Mouse (Mus musculus) left cerebral cortex, adult 9 months (tissue): Measurements from ENCODE around the gene Abhd17a.

ENCODE experiments used
- DNase-seq, 2 experiments: peaks; one replicate each; pipeline ENCODE4 v3.0.0; 2022; ENCODE audit warnings: low spot score in 2 of 2

Abhd17a gene

GRCm38 (mm10) chr10:80577195-80578130, 12.7 kb downstream of the Abhd17a start, which contains the start of gene Klf16:
TSS of gene Klf16 (minus strand) at chr10:80577321.
- peak; percentile 93 to 96 for DNase-seq

- peak in 1 of 2 experiments; percentile 58 for DNase-seq
These were observed 13.6 kb downstream of the Abhd17a start for GRCm38 (mm10) chr10:80576351-80577194.

GRCm38 (mm10) chr10:80575925-80576324, 14.2 kb downstream of the Abhd17a start:
- no peak for DNase-seq

- no peak for DNase-seq
These were observed 15.2 kb downstream of the Abhd17a start for GRCm38 (mm10) chr10:80574896-80575295.

- peak in 1 of 2 experiments; percentile 58 for DNase-seq
These were observed 16.2 kb downstream of the Abhd17a start for GRCm38 (mm10) chr10:80573944-80574343.

GRCm38 (mm10) chr10:80572477-80572876, 17.7 kb downstream of the Abhd17a start:
- no peak for DNase-seq

- DNase-seq, result no peak
These were observed 19.0 kb downstream of the Abhd17a start for GRCm38 (mm10) chr10:80570871-80571836.

GRCm38 (mm10) chr10:80570419-80570818, 19.7 kb downstream of the Abhd17a start:
- no peak for DNase-seq

GRCm38 (mm10) chr10:80569664-80570066, 20.5 kb downstream of the Abhd17a start:
- no peak for DNase-seq

- no peak for DNase-seq
These were observed 21.3 kb downstream of the Abhd17a start for GRCm38 (mm10) chr10:80568876-80569275.

GRCm38 (mm10) chr10:80566375-80567092, 23.6 kb downstream of the Abhd17a start:
- DNase-seq, result peak; percentile 75 to 91

- peak; percentile 81 to 95 for DNase-seq
These were observed 28.8 kb downstream of the Abhd17a start, which contains the start of gene Rexo1 for GRCm38 (mm10) chr10:80561116-80561944. TSS of gene Rexo1 (minus strand) at chr10:80561560.

- DNase-seq, result no peak
These were observed 29.5 kb downstream of the Abhd17a start for GRCm38 (mm10) chr10:80560621-80561020.

- no peak for DNase-seq
These were observed 30.7 kb downstream of the Abhd17a start for GRCm38 (mm10) chr10:80559431-80559830.

GRCm38 (mm10) chr10:80557346-80557965, 32.7 kb downstream of the Abhd17a start:
- peak in 1 of 2 experiments; percentile 77 for DNase-seq

- no peak for DNase-seq
These were observed 36.1 kb downstream of the Abhd17a start for GRCm38 (mm10) chr10:80553997-80554396.

- DNase-seq, result no peak
These were observed 36.6 kb downstream of the Abhd17a start for GRCm38 (mm10) chr10:80553575-80553974.

GRCm38 (mm10) chr10:80552364-80552763, 37.8 kb downstream of the Abhd17a start:
- DNase-seq, result no peak

GRCm38 (mm10) chr10:80549279-80549678, 40.9 kb downstream of the Abhd17a start:
- DNase-seq, result no peak
